Mouse (Mus musculus) G1E (cell line): Measurements from ENCODE around the gene Parp16. TPM values are rescaled to one million over a fixed set of nuclear protein-coding genes. Genes with fewer than 3 reads are reported as not detected.
A peak's percentile ranks its signal among the peaks of the same experiment; 100 is the strongest.

ENCODE experiments used
- ATAC-seq: 2 replicates; pipeline ENCODE4 v1.8.0; 2016; ENCODE audit warnings: mild to moderate bottlenecking; ENCODE audit not compliant: insufficient number of reproducible peaks, poor library complexity, low FRiP score, severe bottlenecking; ENCODE audit errors: extremely low read depth
- DNase-seq: peaks from one replicate; pipeline ENCODE4 v3.0.0; 2012; ENCODE audit warnings: low spot score
- H3K27me3 ChIP-seq: 2 replicates; pipeline ENCODE4 v1.6.1; 2012; ENCODE audit warnings: mild to moderate bottlenecking, low read length, inconsistent platforms; ENCODE audit not compliant: insufficient read depth
- H3K36me3 ChIP-seq: replicated peaks from 2 replicates; pipeline ENCODE3; 2012; ENCODE audit warnings: mild to moderate bottlenecking, inconsistent platforms
- H3K4me1 ChIP-seq: 2 replicates; pipeline ENCODE4 v1.6.1; 2012; ENCODE audit warnings: low read depth, low read length, inconsistent platforms, mixed read lengths; ENCODE audit not compliant: insufficient read depth
- H3K4me3 ChIP-seq: 2 replicates; pipeline ENCODE4 v1.5.1; 2012; ENCODE audit warnings: low read depth, mild to moderate bottlenecking, inconsistent platforms, low read length, moderate library complexity, mixed read lengths
- H3K9me3 ChIP-seq: replicated peaks from 2 replicates; pipeline ENCODE4 v1.6.1; 2012; ENCODE audit warnings: inconsistent platforms
- CTCF ChIP-seq: IDR thresholded peaks from 2 replicates; pipeline ENCODE4 v1.5.1; 2012; ENCODE audit warnings: low read depth, low read length, inconsistent platforms, mixed read lengths
- GATA1 ChIP-seq: IDR thresholded peaks from 2 replicates; pipeline ENCODE4 v1.6.1; 2012; ENCODE audit warnings: borderline replicate concordance, low read length, inconsistent platforms, mixed read lengths
- GATA2 ChIP-seq: IDR thresholded peaks from 2 replicates; pipeline ENCODE4 v1.6.1; 2012; ENCODE audit warnings: low read depth, low read length, inconsistent platforms, borderline replicate concordance
- POLR2AphosphoS5 ChIP-seq: IDR thresholded peaks from 2 replicates; pipeline ENCODE4 v1.6.1; 2012; ENCODE audit warnings: low read depth, low read length, inconsistent platforms; ENCODE audit not compliant: insufficient replicate concordance
- TAL1 ChIP-seq: conservative IDR thresholded peaks from 2 replicates; pipeline ENCODE4 v1.6.1; 2012; ENCODE audit warnings: low read depth, low read length, inconsistent platforms, mixed read lengths
- polyA plus RNA-seq: library from polyadenylated mRNA; stranded (reverse); fragments of >175 nt; gene quantifications from 2 replicates; pipeline ENCODE4 v1.2.3, GENCODE M21; 2012
- total RNA-seq, 2 experiments: library from RNA; stranded (forward) in 1 of 2; stranded (reverse) in 1 of 2; fragments of 200-1000 nt in 1 of 2; fragments of >200 nt in 1 of 2; fragmentation: Nextera tagmentation in 1 of 2; gene quantifications; 2 replicates each; pipeline ENCODE4 v1.2.3; 2014 to 2017

The Parp16 gene
- total and polyA plus RNA-seq, 3 experiments = 7.8 to 15.9 (median 14.8) TPM

DNA sequence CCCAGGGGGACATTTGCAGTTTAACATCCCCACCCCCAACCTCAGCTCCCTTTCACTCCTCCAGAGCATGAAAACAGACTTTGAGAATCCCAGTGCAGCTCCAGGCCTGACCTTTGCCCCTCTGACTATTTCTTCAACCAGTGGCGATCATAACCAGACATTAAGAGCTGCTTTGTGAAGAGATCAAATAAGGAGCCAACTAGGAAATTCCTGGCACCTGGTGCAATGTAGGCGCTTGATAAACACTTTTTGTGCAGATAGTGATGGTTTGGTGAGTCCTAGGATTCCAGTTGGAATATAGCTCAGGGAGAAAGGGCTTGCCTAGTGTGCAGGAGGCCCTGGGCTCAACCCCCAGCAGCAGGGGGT, 3.8 kb upstream of the Parp16 start:
- ATAC-seq (no peak), DNase-seq (no peak)
- Histone ChIP-seq H3K36me3 (no peaks in the 10 kb centered on the region), H3K4me3 (no peak overlapping the region), H3K27me3 (0 out of 2 replicates have a peak, but pooled peaks cover 2% of the 10 kb centered on the region), H3K9me3 (peaks cover 2% of the 10 kb centered on the region; the same call in 1 of the 2 replicates), H3K4me1 (peaks cover 15% of the 10 kb centered on the region)
- TF ChIP-seq GATA1 (no peak), GATA2 (no peak), CTCF (no peak), POLR2AphosphoS5 (no peak), TAL1 (no peak)

DNA sequence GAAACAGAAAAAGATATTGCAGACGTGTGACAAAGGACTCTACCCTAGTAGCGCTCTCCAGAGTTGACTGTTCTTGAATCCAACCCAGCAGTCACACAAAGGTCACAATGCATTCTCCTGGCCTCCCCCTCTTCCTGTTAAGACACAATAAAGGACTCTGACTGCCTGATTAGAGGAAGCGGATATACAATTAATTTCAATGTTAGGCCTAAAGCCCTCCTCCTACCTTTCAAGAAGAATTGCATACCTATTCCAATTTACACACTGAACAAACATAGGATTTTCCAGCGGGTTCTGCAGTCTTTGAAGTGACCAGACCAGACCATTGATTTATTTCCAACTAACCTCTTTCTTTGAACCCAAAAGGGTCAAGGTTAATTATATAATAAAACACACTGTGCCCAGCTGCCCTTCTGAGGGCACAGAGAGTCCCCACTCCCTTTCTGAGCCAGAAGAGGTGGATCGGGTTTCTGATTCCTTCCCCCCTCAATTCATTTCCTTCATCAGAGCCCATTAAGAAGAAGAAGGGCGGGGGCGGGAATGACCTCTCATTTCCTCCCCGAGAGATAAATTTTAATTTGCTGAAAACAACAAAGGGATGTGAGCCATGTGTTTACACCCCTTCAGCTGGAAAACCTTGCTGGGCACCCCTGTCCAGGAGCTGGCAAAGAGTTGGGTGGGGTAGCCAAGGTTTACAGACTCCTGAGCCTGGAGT, 3.2 kb upstream of the Parp16 start:
- peaks cover 16% of the 10 kb centered on the region for H3K4me1 ChIP-seq
- DNase-seq (no peak), ATAC-seq (no peak)
- no peak for TF ChIP-seq TAL1
- no peak for TF ChIP-seq POLR2AphosphoS5
- no peak for TF ChIP-seq GATA1
- no peak for TF ChIP-seq CTCF
- TF ChIP-seq GATA2 = no peak
- H3K9me3 ChIP-seq = peaks cover 2% of the 10 kb centered on the region; the same call in 1 of the 2 replicates
- no peaks in the 10 kb centered on the region for H3K36me3 ChIP-seq
- H3K27me3 ChIP-seq = 0 out of 2 replicates have a peak, but pooled peaks cover 2% of the 10 kb centered on the region
- H3K4me3 ChIP-seq = no peak overlapping the region

DNA sequence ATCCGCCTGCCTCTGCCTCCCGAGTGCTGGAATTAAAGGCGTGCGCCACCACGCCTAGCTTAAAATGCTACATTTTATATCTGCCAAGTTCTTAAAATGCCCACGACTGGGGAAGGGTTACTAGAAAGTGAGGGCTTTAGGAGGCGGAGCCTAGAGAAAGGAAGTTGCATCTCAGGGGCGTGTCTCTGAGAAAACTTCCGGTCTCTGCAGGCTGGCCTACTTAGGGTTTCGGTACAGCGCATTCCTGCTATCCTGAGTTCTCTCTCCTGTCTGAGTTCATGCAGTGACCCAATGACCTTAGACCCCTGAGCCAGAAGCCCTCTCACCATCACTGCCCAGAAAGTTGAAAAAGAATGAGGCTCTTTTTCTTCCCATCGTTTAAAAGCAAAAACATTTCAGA, 1.9 kb upstream of the Parp16 start:
- H3K36me3 ChIP-seq = no peaks in the 10 kb centered on the region
- TF ChIP-seq CTCF (no peak), GATA2 (no peak), TAL1 (no peak), GATA1 (no peak), POLR2AphosphoS5 (no peak)
- peaks cover 2% of the 10 kb centered on the region; the same call in 1 of the 2 replicates for H3K9me3 ChIP-seq
- DNase-seq (no peak), ATAC-seq (no peak)
- 0 out of 2 replicates have a peak, but pooled peaks cover 2% of the 10 kb centered on the region for H3K27me3 ChIP-seq
- H3K4me3 ChIP-seq = no peak overlapping the region
- peaks cover 27% of the 10 kb centered on the region for H3K4me1 ChIP-seq

DNA sequence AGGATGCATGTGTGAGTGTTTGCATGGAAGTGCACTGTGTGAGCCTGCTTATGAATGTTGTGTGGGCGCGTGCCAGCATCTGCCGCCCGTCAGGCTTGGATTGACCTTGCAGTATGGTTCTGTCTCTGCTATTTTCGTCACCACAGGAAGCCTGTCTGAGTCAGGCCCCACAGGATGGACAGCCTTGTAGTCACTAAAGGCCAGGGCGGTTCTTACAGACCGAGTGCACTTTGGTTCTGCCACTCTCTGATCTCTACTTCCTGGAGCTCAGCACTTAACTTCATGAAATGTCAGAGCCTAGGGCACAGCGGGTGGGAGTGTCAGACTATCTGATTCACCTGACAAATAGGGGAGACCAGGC, 448 bp downstream of the Parp16 start:
- peak; percentile 99; the same call in 1 of the 2 replicates for TF ChIP-seq POLR2AphosphoS5
- no peak for TF ChIP-seq GATA1
- ATAC-seq = peak; percentile 36
- Histone ChIP-seq H3K4me1 (peaks cover 48% of the 10 kb centered on the region), H3K4me3 (no peak overlapping the region; the same call in 1 of the 2 replicates), H3K36me3 (no peaks in the 10 kb centered on the region), H3K9me3 (peaks cover 2% of the 10 kb centered on the region; the same call in 1 of the 2 replicates), H3K27me3 (no peaks in the 10 kb centered on the region)
- no peak for DNase-seq

DNA sequence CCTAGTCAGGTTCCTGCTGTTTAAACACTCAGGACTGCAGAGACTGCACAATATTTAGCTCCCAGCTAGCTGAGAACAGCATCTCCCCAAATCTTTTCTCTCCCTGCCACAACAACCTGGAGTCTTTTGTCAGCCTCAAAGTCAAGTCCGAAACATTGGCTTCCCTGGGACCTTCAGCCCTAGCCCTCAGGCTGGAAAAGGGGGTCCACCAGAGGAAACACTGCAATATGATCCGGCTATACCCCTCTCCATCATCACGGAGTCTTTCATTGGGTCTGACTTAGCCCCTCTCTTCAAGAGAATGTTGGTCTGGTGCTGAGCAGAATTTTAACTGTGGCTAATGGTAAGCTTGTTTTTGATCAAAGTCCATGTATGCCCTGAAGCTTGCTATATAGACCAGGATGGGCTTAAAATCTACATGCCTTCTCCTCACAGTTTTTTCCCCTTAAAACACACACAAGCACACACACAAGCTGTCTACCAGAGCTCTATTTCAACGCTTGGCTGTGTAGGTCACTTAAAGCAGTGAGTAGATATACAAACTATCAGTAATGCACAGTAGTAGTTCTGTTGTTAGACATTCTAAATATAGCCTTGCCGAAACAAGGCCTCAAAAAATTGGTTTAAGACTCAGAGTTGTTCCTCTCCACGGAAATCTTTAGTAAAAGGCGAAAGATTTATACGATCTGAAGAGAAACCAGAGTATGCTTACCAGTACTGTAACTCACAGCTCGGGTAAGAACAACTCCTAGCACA, 1.0 kb downstream of the Parp16 start:
- ATAC-seq (peak; percentile 61), DNase-seq (peak; percentile 77)
- H3K4me3 ChIP-seq = no peak overlapping the region
- peak; percentile 98 for TF ChIP-seq POLR2AphosphoS5
- TF ChIP-seq CTCF = no peak
- H3K27me3 ChIP-seq = no peaks in the 10 kb centered on the region
- peaks cover 48% of the 10 kb centered on the region for H3K4me1 ChIP-seq
- peaks cover 2% of the 10 kb centered on the region; the same call in 1 of the 2 replicates for H3K9me3 ChIP-seq
- no peaks in the 10 kb centered on the region for H3K36me3 ChIP-seq

DNA sequence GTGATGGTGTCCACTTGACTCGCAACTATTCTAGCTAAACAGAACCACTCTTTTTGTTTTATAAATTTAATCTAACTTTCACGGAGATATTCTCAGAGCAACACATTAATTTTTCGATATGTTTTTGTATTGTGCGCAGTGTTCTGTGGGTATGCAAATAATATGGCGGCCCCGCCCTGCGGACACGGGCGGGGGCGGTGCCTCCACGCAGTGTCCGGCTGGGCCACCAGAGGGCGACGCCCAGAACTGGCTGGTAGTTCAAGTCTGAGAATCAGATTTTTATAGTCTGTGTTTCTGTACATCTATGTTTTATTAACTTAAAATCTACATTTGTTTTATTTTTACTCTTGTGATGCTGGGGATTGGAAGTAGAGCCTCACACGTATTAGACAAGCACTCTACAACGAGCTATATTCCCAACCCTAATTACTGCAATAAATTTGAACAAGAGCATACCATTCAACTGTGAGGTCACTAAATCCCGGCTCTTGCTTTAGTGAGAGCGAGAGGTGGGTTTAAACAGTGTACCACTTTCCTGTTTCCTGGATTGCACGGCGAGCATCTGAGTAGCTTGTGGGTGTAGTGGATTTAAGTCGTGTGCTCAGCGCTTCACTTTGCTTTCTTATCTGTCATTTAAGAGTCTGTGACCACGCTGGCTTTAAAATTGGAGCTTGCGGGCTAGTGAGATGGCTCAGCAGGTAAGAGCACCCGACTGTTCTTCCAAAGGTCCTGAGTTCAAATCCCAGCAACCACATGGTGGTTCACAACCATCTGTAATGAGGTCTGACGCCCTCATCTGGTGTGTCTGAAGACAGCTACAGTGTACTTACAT, 1.8 kb downstream of the Parp16 start:
- H3K27me3 ChIP-seq = no peaks in the 10 kb centered on the region
- H3K4me1 ChIP-seq = peaks cover 48% of the 10 kb centered on the region
- no peak for DNase-seq
- peaks cover 2% of the 10 kb centered on the region; the same call in 1 of the 2 replicates for H3K9me3 ChIP-seq
- TF ChIP-seq TAL1 (no peak), CTCF (peak; percentile 74), GATA1 (no peak), POLR2AphosphoS5 (no peak), GATA2 (no peak)
- H3K36me3 ChIP-seq = no peaks in the 10 kb centered on the region
- H3K4me3 ChIP-seq = no peak overlapping the region
- ATAC-seq = no peak
